Mouse (Mus musculus) hematopoietic multipotent progenitor cell, adult 10-12 weeks (in vitro differentiated cells): ENCODE data around the gene Slc7a11. TPM values are rescaled to one million over a fixed set of nuclear protein-coding genes. Genes with fewer than 3 reads are reported as not detected.

Experiments used
- polyA plus RNA-seq: library from polyadenylated mRNA; stranded (reverse); fragments of >175 nt; gene quantifications from 2 replicates; pipeline ENCODE4 v1.2.3, GENCODE M21; 2012; ENCODE audit warnings: low replicate concordance

Slc7a11 gene
- polyA plus RNA-seq: 0.26 and 0.37 TPM in 2 replicates

DNA sequence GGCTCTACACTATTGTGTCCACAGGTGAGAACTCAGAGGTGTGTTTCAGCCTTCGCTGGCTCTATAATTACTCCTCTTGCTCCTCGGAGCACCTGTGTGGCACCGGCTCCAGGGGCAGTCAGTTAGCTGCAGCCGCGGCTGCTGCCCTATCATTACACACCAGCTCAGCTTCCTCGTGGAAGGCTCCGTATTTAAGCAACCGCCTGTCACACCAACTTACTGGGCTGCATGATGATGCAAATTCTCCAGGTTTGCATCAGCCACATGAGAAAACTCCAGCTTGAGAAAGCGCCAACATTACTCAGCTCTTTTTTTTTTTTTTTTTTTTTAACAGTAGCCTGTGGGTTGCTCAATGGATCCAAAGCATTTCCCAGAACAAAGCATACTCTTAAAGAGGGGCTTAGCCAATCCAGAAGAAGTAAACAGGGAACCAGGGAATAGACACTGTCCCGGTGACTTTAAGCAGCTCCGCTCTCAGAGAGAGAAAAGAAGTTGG is at the start of gene Slc7a11:
TSS of gene Slc7a11 (minus strand) at position 194 of the 496 bp plus-strand sequence.

